Mouse (Mus musculus) spleen, adult 2 months (tissue): ENCODE measurements around the gene Cldn18.

Experiments
- CTCF ChIP-seq: fragments of 200-500 bp; IDR thresholded peaks from 2 replicates; pipeline ENCODE4 v1.5.1; 2011; ENCODE audit warnings: mild to moderate bottlenecking, inconsistent platforms; ENCODE audit not compliant: insufficient read depth, insufficient read length, insufficient replicate concordance; ENCODE audit errors: extremely low read depth
- POLR2A ChIP-seq: fragments of 200-500 bp; IDR thresholded peaks from 2 replicates; pipeline ENCODE4 v1.6.1; 2011; ENCODE audit warnings: low read depth, low read length, inconsistent platforms

DNA sequence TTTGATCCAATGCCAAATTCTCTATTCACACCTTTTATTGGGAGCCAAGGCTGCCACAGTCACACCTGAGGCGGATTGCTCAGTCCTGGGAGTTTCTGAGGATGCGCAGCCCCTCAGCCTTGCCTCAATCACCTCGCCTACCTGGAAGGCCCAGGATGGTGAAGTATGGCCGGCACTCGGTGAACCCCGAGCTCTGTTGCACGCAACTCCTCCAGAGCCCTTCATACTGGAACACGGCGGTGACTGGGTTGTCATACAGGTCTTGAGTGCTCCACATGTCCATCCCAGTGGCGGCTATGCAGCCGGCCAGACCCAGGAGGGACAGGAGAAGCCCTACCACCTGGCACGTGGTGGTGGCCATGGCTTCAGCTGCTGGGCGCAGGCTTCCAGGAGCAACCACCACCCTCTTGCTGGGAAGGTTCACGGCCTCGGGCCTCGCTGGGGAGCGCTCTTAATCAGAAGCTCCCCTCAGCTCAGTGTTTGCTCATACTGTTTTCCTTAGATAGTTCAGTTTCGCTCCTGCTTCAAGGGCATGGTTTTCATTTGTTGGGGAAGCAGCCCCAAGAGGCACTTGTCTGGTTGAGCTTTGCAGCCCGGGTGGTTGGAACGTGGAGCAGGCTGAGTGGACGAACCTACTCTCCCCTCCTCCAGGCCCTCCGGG, 7.3 kb downstream of the Cldn18 start:
- TF ChIP-seq CTCF (no peak), POLR2A (no peak)
